Mouse (Mus musculus) left cerebral cortex, adult 9 months (tissue): Measurements from ENCODE around the gene Vps45.
"Not testable (repeated sequence)": the region's sequence is repeated elsewhere in the genome, so short reads cannot be mapped to it uniquely, and the experiment has no call there.

ENCODE experiments used
- DNase-seq, 2 experiments: peaks; one replicate each; pipeline ENCODE4 v3.0.0; 2022; ENCODE audit warnings: low spot score in 2 of 2

The Vps45 gene

GRCm38 (mm10) chr3:95972873-95973634, 85.2 kb downstream of the Vps45 start:
- no peak for DNase-seq

- DNase-seq = no peak
Measured at GRCm38 (mm10) chr3:95972251-95972872, 85.9 kb downstream of the Vps45 start.

DNA sequence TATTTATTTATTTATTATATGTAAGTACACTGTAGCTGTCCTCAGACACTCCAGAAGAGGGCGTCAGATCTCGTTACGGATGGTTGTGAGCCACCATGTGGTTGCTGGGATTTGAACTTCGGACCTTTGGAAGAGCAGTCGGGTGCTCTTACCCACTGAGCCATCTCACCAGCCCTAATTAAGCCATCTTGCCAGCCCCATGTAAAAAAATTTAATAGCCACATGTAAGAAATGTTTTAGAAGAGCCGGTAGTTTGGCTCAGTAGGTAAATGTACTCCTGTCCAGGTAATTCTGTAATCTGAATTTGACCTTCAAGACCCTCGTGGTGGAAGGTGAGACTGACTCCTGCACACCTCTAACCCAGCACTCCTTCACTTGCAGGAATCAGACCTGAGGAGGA, 87.6 kb downstream of the Vps45 start:
- not testable (repeated sequence) for DNase-seq

- DNase-seq = no peak
Measured at GRCm38 (mm10) chr3:95969277-95969676, 89.0 kb downstream of the Vps45 start.

DNA sequence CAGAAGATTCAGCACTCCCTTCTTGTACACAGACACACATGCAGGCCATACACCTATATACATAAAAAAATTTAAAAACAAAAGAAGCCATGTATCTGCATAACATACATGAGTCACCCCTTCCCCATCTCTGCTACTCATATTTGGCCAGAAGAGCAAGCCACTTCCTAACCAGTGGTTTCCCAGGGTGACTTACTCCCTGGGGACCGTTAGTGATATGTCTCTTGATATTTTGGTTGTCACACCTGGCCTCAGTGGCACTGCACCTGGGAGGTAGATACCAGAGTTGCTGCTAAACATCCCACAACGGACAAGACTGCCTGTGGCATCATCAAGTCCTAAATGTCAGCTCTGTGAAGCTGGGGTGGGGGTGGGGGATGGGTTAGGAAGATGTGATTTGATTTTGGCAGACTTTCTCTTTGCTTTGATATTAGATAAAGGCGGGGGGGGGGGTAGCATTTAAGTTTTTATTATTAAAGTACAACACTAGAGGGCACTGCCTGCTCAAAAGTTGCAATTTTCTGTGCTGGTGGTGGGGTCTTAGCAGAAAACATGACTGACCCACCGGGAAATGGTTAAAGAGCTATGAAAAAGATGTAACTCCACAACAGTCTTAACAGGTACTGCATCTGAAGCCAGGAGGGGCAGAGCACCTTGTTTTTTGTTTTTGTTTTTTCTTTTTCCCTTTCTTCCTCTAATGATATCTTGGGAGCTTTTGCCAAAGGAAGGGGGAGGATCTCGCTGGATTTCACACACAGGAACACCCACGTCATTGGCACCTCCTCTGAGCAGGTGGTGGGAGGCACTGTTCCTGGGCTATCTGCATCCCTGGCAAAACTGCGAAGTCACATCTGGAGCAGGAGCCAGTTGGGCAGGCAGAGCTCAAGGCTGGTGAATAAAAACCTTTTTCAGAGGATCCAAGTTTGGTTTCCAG, 92.5 kb downstream of the Vps45 start:
- DNase-seq = peak in 1 of 2 experiments; percentile 71

DNA sequence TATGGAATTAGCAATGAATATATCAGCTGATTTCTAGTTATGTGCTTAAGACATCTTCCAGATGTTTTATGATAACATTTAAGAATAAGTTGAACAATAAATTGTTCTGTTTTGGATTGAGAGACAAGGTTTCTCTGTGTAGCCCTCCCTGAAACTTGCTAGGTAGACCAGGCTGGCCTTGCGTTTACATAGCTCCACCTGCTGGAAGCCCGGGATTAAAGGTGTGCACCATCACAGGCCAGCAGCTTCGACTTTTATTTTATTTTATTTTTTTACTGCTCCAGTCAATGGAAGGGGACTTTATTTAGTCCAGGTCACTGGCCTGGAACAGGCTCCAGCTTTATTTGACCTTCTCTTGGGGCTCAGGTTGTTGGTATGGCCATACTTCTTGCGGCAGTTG, 94.6 kb downstream of the Vps45 start:
- DNase-seq = no peak

DNA sequence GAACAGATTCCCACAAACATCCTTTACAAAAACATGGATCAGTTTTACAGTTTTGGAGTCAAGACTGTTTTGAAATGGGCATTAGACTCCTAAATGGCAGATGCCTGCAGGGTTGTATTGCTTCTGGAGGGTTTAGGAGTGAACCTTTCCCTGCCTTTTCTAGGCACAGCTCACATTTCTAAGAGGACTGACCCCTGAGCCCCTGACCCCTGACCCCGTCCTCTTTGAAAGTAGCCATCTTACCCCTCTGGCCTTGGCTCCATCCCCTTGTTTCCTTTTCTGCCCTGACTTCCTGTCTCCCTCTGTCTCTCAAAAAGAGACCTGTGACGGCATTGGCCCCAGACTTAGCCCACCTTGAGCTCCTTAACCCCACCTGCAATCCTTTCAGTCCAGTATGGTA, 95.0 kb downstream of the Vps45 start:
- no peak for DNase-seq

DNA sequence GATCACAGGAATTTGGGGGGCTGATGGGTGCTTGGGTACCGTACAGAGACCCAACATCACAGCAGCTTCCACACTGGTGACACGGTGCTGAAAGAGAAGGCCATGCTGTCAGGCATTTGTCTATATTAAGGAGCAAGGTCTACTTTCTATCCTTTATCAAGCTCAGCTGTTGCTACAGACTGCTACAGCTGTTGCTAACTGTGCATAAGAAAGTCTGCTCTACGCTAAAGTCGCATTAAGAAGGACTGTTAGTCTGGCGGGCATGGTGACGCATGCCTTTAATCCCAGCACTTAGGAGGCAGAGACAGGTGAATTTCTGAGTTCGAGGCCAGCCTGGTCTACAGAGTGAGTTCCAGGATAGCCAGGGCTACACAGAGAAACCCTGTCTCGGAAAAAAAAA, 96.1 kb downstream of the Vps45 start:
- DNase-seq = not testable (repeated sequence)

DNA sequence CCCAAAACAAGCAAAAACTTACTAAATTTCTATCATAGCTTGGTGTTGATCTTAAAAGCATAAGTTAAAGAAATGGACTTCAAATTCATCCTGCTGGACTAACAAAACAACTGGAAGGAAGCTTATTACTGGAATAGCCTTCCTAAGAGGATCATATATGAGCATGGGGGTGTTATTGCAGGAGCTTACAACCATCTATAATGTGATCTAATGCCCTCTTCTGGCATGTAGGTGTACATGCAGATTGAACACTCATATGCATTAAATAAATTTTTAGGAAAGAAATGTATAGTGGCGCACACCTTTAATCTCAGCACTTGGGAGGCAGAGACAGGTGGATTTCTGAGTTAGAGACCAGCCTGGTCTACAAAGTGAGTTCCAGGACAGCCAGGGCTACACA, 98.5 kb downstream of the Vps45 start:
- DNase-seq = no peak

- DNase-seq = no peak
Measured at GRCm38 (mm10) chr3:95959082-95959481, 99.2 kb downstream of the Vps45 start.

DNA sequence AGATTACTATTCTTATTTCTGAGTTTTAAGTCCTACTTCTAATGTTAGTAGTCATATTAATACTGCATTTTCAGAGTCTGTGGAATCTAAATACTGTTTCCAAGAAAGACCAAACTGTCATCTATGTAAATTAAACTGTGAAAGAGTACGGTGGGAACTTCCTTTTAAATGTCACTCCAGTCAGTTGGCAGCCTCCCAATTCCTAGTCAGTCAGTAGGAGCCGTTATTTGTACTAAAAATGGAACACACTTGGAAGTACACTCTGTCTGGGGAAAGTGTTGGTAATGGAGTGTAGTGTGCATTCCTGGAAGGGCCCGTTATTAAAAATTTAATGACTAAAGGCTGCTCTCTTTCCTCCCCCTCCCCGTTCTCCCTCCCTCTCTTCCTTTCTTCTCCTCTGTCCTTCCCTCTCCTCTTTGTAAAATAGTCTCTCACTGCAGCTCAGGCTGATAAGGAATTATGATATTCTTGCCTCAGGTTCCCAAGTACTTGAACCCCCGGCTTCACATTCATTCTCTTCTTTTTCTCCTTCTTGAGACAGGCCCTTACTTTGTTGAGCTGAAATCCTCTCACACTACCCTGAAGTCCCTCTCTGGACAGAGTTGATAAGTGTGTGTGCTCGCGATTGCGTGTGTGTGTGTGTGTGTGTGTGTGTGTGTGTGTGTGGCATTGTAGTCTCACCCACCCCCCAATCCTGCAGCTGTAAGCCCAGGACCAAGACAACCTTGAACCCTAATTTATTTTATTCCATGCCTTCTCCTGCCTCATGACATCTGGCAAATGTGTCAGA, 100.7 kb downstream of the Vps45 start:
- DNase-seq = no peak

DNA sequence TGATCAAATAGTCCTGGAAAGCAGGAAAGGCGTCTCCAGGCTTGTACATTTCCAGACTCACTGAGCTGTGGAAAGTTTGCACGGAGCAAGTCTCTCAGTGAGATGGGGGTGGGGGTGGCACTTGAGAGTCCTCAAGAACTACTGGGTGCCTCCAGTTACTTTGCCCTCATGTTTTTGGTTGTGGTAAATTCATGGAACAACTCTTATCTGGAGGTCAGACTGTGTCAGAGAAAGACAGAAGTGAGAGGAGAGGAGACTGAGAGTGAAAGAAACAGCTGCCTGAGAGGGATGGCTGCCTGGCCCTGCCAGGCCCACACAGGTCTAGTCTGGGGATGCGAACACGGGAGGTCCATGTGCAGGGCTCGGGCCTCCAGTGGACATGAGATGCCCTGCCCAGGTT, 102.9 kb downstream of the Vps45 start:
- DNase-seq = no peak

GRCm38 (mm10) chr3:95954648-95955173, 103.6 kb downstream of the Vps45 start:
- DNase-seq = not testable (repeated sequence)

- DNase-seq = no peak
Measured at GRCm38 (mm10) chr3:95953522-95953921, 104.7 kb downstream of the Vps45 start.

GRCm38 (mm10) chr3:95953023-95953422, 105.2 kb downstream of the Vps45 start:
- no peak for DNase-seq

GRCm38 (mm10) chr3:95951566-95951965, 106.7 kb downstream of the Vps45 start:
- DNase-seq = not testable (repeated sequence)

DNA sequence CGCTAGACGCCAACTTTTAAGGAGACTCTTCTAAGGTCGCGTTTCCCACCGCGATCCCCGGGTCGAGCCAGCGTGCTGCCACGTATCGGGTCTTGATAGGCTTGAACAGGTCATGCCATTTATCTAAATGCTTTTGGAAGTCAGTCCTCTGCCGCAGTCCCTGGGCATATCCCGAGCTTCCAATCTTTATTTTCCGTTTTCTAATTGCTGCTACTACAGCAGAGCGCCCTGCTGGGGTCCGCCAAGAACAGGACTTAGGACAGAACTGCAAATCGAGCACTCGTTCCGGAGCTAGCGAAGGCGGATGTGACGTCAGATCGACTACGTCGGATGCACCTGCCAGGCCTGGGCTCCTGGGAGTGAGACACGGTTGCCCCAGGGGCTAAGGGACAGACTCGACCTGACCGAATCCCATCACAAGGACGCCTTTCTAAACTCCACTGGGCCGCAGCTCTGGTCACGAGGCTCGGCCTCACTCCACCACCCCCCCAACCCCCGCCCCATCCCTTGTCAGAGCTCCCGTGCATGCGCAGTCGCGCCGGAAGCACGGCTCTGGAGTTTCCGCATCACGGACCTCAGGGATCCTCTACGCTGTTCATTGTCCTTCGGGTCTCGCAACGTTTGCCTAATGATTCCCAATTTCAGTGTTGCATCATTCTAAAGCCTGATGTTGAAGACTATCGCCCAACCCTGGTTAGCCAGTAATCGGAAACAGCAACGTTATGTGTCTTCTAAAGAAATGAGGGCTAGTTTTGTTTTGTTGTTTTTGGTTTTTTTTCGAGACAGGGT, 107.3 kb downstream of the Vps45 start:
- peak; percentile 84 to 92 for DNase-seq
